Mouse (Mus musculus) forebrain, embryonic 12.5 days (tissue): Measurements from ENCODE around the gene Vmn2r97. TPM values are rescaled to one million over a fixed set of nuclear protein-coding genes. Genes with fewer than 3 reads are reported as not detected.
"Not testable (repeated sequence)": the region's sequence is repeated elsewhere in the genome, so short reads cannot be mapped to it uniquely, and the experiment has no call there.

Experiments
- ATAC-seq: fragments of 200-750 bp; cut with Nextera tagmentation; 2 replicates; pipeline ENCODE4 v1.8.0; 2017; ENCODE audit warnings: moderate TSS enrichment; ENCODE audit not compliant: low FRiP score
- H3K27ac ChIP-seq: fragments of 300-500 bp; sonication (generic); 2 replicates; pipeline ENCODE4 v1.5.1; 2016; ENCODE audit warnings: mild to moderate bottlenecking
- H3K27me3 ChIP-seq: fragments of 300-500 bp; sonication (generic); 2 replicates; pipeline ENCODE4 v1.6.1; 2016; ENCODE audit warnings: mild to moderate bottlenecking
- H3K36me3 ChIP-seq: fragments of 300-500 bp; sonication (generic); replicated peaks from 2 replicates; pipeline ENCODE4 v1.6.1; 2016; ENCODE audit warnings: mild to moderate bottlenecking
- H3K4me1 ChIP-seq: fragments of 300-500 bp; sonication (generic); 2 replicates; pipeline ENCODE4 v1.6.1; 2016
- H3K4me2 ChIP-seq: fragments of 300-500 bp; sonication (generic); 2 replicates; pipeline ENCODE4 v1.6.1; 2016; ENCODE audit warnings: mild to moderate bottlenecking, moderate library complexity
- H3K4me3 ChIP-seq: fragments of 300-500 bp; sonication (generic); replicated peaks from 2 replicates; pipeline ENCODE4 v1.5.1; 2016; ENCODE audit warnings: mild to moderate bottlenecking
- H3K9ac ChIP-seq: fragments of 300-500 bp; sonication (generic); 2 replicates; pipeline ENCODE4 v1.6.1; 2016; ENCODE audit warnings: mild to moderate bottlenecking
- H3K9me3 ChIP-seq: fragments of 300-500 bp; sonication (generic); 2 replicates; pipeline ENCODE4 v1.6.1; 2016
- WGBS: fragments of 180-500 bp; shearing (Covaris S2); methylation state at CpG from one replicate; pipeline ENCODE4 v1.1.7; 2016; 5-methylcytosine and 5-hydroxymethylcytosine counted together
- polyA plus RNA-seq: library from polyadenylated mRNA; unstranded; fragments of >200 nt; fragmentation: Nextera tagmentation; extraction: Ambion mirVana; gene quantifications from 2 replicates; pipeline ENCODE4 v1.2.1, GENCODE M21; 2016

Gene Vmn2r97
- 0.08 and 0.09 TPM in 2 replicates for polyA plus RNA-seq

DNA sequence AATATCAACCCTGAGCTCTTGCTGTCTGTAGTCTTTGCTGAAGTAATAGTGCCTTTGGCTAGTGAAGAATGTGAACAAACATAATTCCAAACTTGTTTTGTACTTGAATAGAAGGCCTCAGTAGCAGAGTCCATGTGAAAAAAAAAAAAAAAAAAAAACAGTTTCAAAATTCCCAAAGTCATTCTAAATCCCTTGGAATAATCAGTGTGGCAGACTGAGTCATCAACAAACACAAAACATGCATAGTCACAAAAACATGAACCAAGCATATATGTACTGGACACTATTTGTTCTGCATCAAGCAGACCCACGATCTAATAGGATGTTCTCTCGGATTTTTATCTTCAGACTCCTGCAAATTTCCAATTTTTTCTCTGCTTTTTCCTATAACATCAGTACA, at the start of gene Vmn2r97:
Gene Vmn2r97 (plus strand): TSS at position 301 of the 400 bp plus-strand sequence.
- not testable (repeated sequence) for H3K9ac ChIP-seq, ATAC-seq, H3K36me3 ChIP-seq, H3K4me1 ChIP-seq, H3K27ac ChIP-seq, H3K9me3 ChIP-seq, H3K4me3 ChIP-seq, H3K27me3 ChIP-seq, H3K4me2 ChIP-seq
- 72% methylated on average over 2 of the region's 2 CpGs for WGBS

DNA sequence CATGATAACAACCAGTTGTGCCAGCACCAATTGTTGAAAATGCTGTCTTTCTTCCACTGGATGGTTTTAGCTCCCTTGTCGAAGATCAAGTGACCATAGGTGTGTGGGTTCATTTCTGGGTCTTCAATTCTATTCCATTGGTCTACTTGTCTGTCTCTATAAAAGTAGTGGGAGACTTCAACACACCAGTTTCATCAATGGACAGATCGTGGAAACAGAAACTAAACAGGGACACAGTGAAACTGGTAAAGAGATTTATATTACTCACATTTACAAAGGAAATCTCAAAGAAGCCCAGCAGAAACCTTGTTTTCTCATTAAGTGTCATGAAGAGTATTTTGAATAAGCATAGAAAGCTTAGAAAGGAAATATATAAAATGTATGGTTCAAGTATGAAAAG, 31.7 kb upstream of the Vmn2r97 start:
- not testable (repeated sequence) for ATAC-seq, H3K27me3 ChIP-seq, H3K4me1 ChIP-seq, H3K27ac ChIP-seq, H3K9me3 ChIP-seq, H3K4me3 ChIP-seq, H3K9ac ChIP-seq, H3K4me2 ChIP-seq, H3K36me3 ChIP-seq
- 71% methylated on average over 2 of the region's 2 CpGs for WGBS

DNA sequence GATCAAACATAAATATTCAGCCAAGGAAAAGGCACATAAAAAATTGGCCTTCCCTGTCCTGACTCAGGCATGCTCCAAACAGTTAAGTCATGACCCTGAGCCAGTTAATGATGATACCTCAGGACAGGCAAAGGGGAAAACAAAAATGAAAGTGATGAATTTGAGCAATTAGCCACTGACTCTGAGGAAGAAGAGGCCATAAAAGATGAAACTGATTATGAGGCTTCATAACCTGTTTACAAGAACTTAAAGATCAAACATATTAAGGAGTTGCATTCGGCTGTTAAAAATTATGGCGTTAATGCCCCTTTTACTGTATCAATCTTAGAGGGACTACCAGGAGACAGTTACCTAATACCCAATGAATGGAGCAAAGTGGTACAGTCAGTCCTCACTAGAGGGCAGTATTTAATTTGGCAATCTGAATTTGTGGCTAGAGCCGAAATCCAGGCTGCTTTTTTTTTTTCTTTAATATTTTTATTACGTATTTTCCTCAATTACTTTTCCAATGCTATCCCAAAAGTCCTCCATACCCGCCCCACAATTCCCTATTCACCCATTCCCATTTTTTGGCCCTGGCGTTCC, 24.3 kb upstream of the Vmn2r97 start:
- Histone ChIP-seq H3K27me3 (no peaks in the 10 kb centered on the region), H3K9ac (no peak overlapping the region), H3K4me3 (no peak overlapping the region), H3K36me3 (no peaks in the 10 kb centered on the region), H3K4me2 (no peak overlapping the region), H3K27ac (no peak overlapping the region), H3K9me3 (0 out of 2 replicates have a peak, but pooled peaks cover 7% of the 10 kb centered on the region), H3K4me1 (no peaks in the 10 kb centered on the region)
- no peak for ATAC-seq
- 83% methylated on average over 6 of the region's 6 CpGs for WGBS

DNA sequence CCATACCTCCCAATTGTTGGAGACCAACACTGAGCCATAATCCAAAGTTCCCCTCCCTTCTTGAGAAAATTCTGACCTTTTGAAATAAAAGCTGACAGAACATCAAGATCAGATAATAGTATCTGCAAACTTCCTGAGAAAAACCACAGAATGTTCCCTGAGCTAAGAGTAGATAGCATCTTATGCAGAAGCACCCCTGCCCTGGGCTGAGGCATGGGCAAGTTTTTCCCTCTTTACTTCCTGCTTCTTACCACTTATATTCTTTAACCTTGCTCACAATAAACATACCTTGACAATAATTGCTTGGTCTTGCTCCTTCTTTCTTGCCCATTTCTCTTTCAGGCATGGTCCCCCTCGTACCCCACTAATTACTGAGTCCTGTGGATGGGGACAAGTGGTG, 43.7 kb downstream of the Vmn2r97 start:
- not testable (repeated sequence) for ATAC-seq, H3K36me3 ChIP-seq, H3K9ac ChIP-seq, H3K4me2 ChIP-seq, H3K27ac ChIP-seq, H3K27me3 ChIP-seq, H3K4me1 ChIP-seq, H3K4me3 ChIP-seq
- peaks cover 50% of the 10 kb centered on the region for H3K9me3 ChIP-seq
- WGBS = 90% methylated on average over 1 of the region's 1 CpGs

DNA sequence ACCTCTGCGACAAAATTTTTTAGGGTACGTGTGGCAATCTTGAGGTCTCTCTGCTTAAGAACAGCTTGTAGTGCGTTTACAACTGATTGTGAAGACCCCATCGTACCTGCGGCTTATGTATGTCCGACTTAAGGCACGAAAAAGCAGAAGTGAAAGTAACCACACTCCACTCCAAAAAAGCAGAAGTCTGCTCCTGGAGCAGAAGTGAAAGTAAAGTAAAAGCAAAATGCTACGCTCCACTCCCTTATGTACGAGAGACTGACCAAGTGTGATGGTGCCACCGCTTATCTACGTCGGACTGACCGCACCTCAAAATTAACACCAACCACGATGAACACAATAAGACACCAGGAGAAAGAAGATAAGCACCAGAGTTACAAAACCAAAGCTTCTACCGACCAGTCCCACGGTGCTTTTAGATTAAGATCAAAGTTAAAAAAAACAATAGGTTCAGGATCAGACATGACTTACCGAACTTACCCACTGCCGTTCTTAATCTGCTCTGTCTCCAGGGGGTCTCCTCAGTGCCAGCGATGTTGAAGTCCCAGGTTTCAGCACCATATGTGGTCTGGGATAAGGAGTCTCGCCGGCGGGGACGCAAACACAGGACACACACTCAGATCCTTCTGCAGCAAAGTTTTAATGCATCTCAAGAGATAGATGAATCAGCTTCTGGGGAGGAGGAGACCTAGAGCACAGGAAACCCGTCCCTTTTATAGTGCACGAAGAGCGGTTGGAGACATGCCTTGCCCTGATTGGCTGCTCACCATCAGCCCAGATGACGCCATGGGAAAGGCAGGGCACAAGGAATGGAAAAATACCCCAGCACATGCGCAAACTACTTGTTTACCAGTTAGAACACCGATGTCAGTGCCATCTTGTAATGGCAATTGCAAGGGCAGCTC, 54.5 kb downstream of the Vmn2r97 start:
- no peak overlapping the region for H3K4me2 ChIP-seq
- H3K4me1 ChIP-seq = no peaks in the 10 kb centered on the region
- no peak overlapping the region for H3K9ac ChIP-seq
- no peaks in the 10 kb centered on the region for H3K27me3 ChIP-seq
- H3K4me3 ChIP-seq = no peak overlapping the region
- H3K9me3 ChIP-seq = peaks cover 39% of the 10 kb centered on the region
- H3K36me3 ChIP-seq = no peaks in the 10 kb centered on the region
- 91% methylated on average over 29 of the region's 29 CpGs for WGBS
- H3K27ac ChIP-seq = no peak overlapping the region
- ATAC-seq = no peak

Other genes with a start within 250 kb of the Vmn2r97 start
- not detected in 2 replicates for gene Vmn2r98, start 139.2 kb downstream of the Vmn2r97 start, polyA plus RNA-seq